Mouse (Mus musculus) MEL (cell line): Measurements from ENCODE around the gene Pih1d2. TPM values are rescaled to one million over a fixed set of nuclear protein-coding genes. Genes with fewer than 3 reads are reported as not detected.

Source experiments
- DNase-seq: peaks from one replicate; pipeline ENCODE4 v3.0.0; 2011; ENCODE audit warnings: low read depth, low spot score
- H3K27ac ChIP-seq: 2 replicates; pipeline ENCODE4 v1.5.1; 2012; ENCODE audit warnings: low read depth, mild to moderate bottlenecking, control low read depth, low read length, moderate library complexity; ENCODE audit not compliant: control insufficient read depth
- H3K27me3 ChIP-seq, 2 experiments: fragments of 150-350 bp in 1 of 2; sonication (generic) in 1 of 2; 2 replicates each; pipeline ENCODE4 v1.6.1; 2012; ENCODE audit warnings: low read length in 2 of 2, mild to moderate bottlenecking in 2 of 2, improper control_type of control experiment in 1 of 2, moderate library complexity in 1 of 2; ENCODE audit not compliant: insufficient read depth in 2 of 2, control insufficient read depth in 1 of 2
- H3K36me3 ChIP-seq, 2 experiments: 2 replicates each; pipeline ENCODE4 v1.6.1; 2012 to 2014; ENCODE audit warnings: low read length in 2 of 2, improper control_type of control experiment in 1 of 2, inconsistent platforms in 1 of 2, mild to moderate bottlenecking in 1 of 2; ENCODE audit not compliant: insufficient read depth in 2 of 2, control insufficient read depth in 1 of 2
- H3K4me1 ChIP-seq, 2 experiments: fragments of 150-350 bp in 1 of 2; sonication (generic) in 1 of 2; 2 replicates each; pipeline ENCODE4 v1.6.1; 2012; ENCODE audit warnings: low read length in 2 of 2, improper control_type of control experiment in 1 of 2, mild to moderate bottlenecking in 1 of 2; ENCODE audit not compliant: insufficient read depth in 2 of 2, control insufficient read depth in 1 of 2
- H3K4me3 ChIP-seq, 2 experiments: fragments of 150-350 bp in 1 of 2; sonication (generic) in 1 of 2; 2 replicates each; pipeline ENCODE4 v1.5.1; 2012; ENCODE audit warnings: low read depth in 2 of 2, low read length in 2 of 2, mild to moderate bottlenecking in 2 of 2, moderate library complexity in 2 of 2, control low read depth in 1 of 2, improper control_type of control experiment in 1 of 2; ENCODE audit not compliant: control insufficient read depth in 1 of 2, insufficient read depth in 1 of 2
- H3K79me2 ChIP-seq: 2 replicates; pipeline ENCODE4 v1.6.1; 2012; ENCODE audit warnings: mild to moderate bottlenecking, low read length, moderate library complexity; ENCODE audit not compliant: control insufficient read depth, poor library complexity, insufficient read depth
- H3K9ac ChIP-seq: 2 replicates; pipeline ENCODE4 v1.6.1; 2012; ENCODE audit warnings: low read depth, mild to moderate bottlenecking, control low read depth, low read length, moderate library complexity; ENCODE audit not compliant: control insufficient read depth, poor library complexity, severe bottlenecking
- H3K9me3 ChIP-seq: fragments of 150-350 bp; sonication (generic); replicated peaks from 2 replicates; pipeline ENCODE4 v1.6.1; 2012; ENCODE audit warnings: mild to moderate bottlenecking, low read length, improper control_type of control experiment, moderate library complexity; ENCODE audit not compliant: insufficient read depth
- CHD1 ChIP-seq: IDR thresholded peaks from 2 replicates; pipeline ENCODE4 v1.6.1; 2012; ENCODE audit warnings: low read depth, mild to moderate bottlenecking, inconsistent platforms, low read length, improper control_type of control experiment
- CHD2 ChIP-seq: IDR thresholded peaks from 2 replicates; pipeline ENCODE4 v1.6.1; 2011; ENCODE audit warnings: low read length, improper control_type of control experiment
- CTCF ChIP-seq, 3 experiments: IDR thresholded peaks in 2 of 3; conservative IDR thresholded peaks in 1 of 3; 2 replicates each; pipeline ENCODE4 v1.5.1; 2011 to 2012; ENCODE audit warnings: low read length in 3 of 3, low read depth in 2 of 3, mild to moderate bottlenecking in 2 of 3, improper control_type of control experiment in 1 of 3, inconsistent platforms in 1 of 3, mixed read lengths in 1 of 3, moderate library complexity in 1 of 3; ENCODE audit not compliant: control insufficient read depth in 1 of 3, insufficient read depth in 1 of 3, poor library complexity in 1 of 3, severe bottlenecking in 1 of 3
- E2F4 ChIP-seq: IDR thresholded peaks from 2 replicates; pipeline ENCODE4 v1.6.1; 2011; ENCODE audit warnings: low read depth, low read length, improper control_type of control experiment, borderline replicate concordance
- ELF1 ChIP-seq: IDR thresholded peaks from 2 replicates; pipeline ENCODE4 v1.6.1; 2014; ENCODE audit warnings: low read depth, mild to moderate bottlenecking, inconsistent platforms, low read length, improper control_type of control experiment, moderate library complexity
- EP300 ChIP-seq, 2 experiments: IDR thresholded peaks; 2 replicates each; pipeline ENCODE4 v1.6.1; 2011; ENCODE audit warnings: improper control_type of control experiment in 2 of 2, low read length in 2 of 2, low read depth in 1 of 2, mild to moderate bottlenecking in 1 of 2
- ETS1 ChIP-seq: IDR thresholded peaks from 2 replicates; pipeline ENCODE4 v1.6.1; 2012; ENCODE audit warnings: low read depth, mild to moderate bottlenecking, inconsistent platforms, low read length, improper control_type of control experiment, moderate library complexity
- HCFC1 ChIP-seq: IDR thresholded peaks from 2 replicates; pipeline ENCODE4 v1.6.1; 2012; ENCODE audit warnings: low read depth, mild to moderate bottlenecking, inconsistent platforms, low read length, improper control_type of control experiment, moderate library complexity
- JUND ChIP-seq: IDR thresholded peaks from 2 replicates; pipeline ENCODE4 v1.6.1; 2011; ENCODE audit warnings: low read depth, mild to moderate bottlenecking, improper control_type of control experiment, low read length
- KAT2A ChIP-seq: conservative IDR thresholded peaks from 2 replicates; pipeline ENCODE4 v1.6.1; 2012; ENCODE audit warnings: low read depth, low read length, improper control_type of control experiment, inconsistent platforms
- MAFK ChIP-seq: IDR thresholded peaks from 2 replicates; pipeline ENCODE4 v1.6.1; 2011; ENCODE audit warnings: low read depth, mild to moderate bottlenecking, low read length, improper control_type of control experiment, borderline replicate concordance
- MAX ChIP-seq: IDR thresholded peaks from 2 replicates; pipeline ENCODE4 v1.6.1; 2011; ENCODE audit warnings: low read length, improper control_type of control experiment
- MAZ ChIP-seq: IDR thresholded peaks from 2 replicates; pipeline ENCODE4 v1.6.1; 2012; ENCODE audit warnings: low read depth, mild to moderate bottlenecking, inconsistent platforms, low read length, improper control_type of control experiment
- MEF2A ChIP-seq: IDR thresholded peaks from 2 replicates; pipeline ENCODE4 v1.6.1; 2014; ENCODE audit warnings: low read depth, mild to moderate bottlenecking, inconsistent platforms, low read length, improper control_type of control experiment; ENCODE audit not compliant: poor library complexity, insufficient replicate concordance, severe bottlenecking; ENCODE audit errors: extremely low read depth
- MYB ChIP-seq: IDR thresholded peaks from 2 replicates; pipeline ENCODE4 v1.6.1; 2011; ENCODE audit warnings: mild to moderate bottlenecking, low read depth, low read length, improper control_type of control experiment
- MYC ChIP-seq: IDR thresholded peaks from 2 replicates; pipeline ENCODE4 v1.6.1; 2011; ENCODE audit warnings: low read depth, mild to moderate bottlenecking, low read length, improper control_type of control experiment, moderate library complexity
- NRF1 ChIP-seq: IDR thresholded peaks from 2 replicates; pipeline ENCODE4 v1.6.1; 2014; ENCODE audit warnings: low read depth, mild to moderate bottlenecking, inconsistent platforms, low read length, improper control_type of control experiment, moderate library complexity; ENCODE audit not compliant: poor library complexity, insufficient read depth, severe bottlenecking
- POLR2AphosphoS5 ChIP-seq: IDR thresholded peaks from 2 replicates; pipeline ENCODE4 v1.6.1; 2012; ENCODE audit warnings: low read depth, borderline replicate concordance, mild to moderate bottlenecking, inconsistent platforms, low read length, moderate library complexity, mixed read lengths
- SIN3A ChIP-seq: IDR thresholded peaks from 2 replicates; pipeline ENCODE4 v1.6.1; 2012; ENCODE audit warnings: low read length, improper control_type of control experiment, inconsistent platforms
- SMC3 ChIP-seq: IDR thresholded peaks from 2 replicates; pipeline ENCODE4 v1.6.1; 2011; ENCODE audit warnings: low read depth, low read length, improper control_type of control experiment
- TAL1 ChIP-seq: IDR thresholded peaks from 2 replicates; pipeline ENCODE4 v1.6.1; 2012; ENCODE audit warnings: mild to moderate bottlenecking, inconsistent platforms, low read length, moderate library complexity, mixed read lengths
- polyA plus RNA-seq, 2 experiments: library from polyadenylated mRNA; stranded (reverse) in 1 of 2; unstranded in 1 of 2; fragments of >175 nt in 1 of 2; fragments of >200 nt in 1 of 2; gene quantifications; 2 replicates each; pipeline versions ENCODE4 v1.2.1 to v1.2.4; 2012; ENCODE audit warnings: low replicate concordance in 2 of 2, low read depth in 1 of 2; ENCODE audit not compliant: insufficient read length in 2 of 2, insufficient read depth in 1 of 2, missing spikeins in 1 of 2
- total RNA-seq: library from RNA; depleted of rRNA; stranded (reverse); fragments of 300-350 nt; gene quantifications from 2 replicates; pipeline ENCODE4 v1.2.3, GENCODE M21; 2012

The Pih1d2 gene
- total and polyA plus RNA-seq, 3 experiments: 4.6 to 5.3 TPM; not detected in 1

DNA sequence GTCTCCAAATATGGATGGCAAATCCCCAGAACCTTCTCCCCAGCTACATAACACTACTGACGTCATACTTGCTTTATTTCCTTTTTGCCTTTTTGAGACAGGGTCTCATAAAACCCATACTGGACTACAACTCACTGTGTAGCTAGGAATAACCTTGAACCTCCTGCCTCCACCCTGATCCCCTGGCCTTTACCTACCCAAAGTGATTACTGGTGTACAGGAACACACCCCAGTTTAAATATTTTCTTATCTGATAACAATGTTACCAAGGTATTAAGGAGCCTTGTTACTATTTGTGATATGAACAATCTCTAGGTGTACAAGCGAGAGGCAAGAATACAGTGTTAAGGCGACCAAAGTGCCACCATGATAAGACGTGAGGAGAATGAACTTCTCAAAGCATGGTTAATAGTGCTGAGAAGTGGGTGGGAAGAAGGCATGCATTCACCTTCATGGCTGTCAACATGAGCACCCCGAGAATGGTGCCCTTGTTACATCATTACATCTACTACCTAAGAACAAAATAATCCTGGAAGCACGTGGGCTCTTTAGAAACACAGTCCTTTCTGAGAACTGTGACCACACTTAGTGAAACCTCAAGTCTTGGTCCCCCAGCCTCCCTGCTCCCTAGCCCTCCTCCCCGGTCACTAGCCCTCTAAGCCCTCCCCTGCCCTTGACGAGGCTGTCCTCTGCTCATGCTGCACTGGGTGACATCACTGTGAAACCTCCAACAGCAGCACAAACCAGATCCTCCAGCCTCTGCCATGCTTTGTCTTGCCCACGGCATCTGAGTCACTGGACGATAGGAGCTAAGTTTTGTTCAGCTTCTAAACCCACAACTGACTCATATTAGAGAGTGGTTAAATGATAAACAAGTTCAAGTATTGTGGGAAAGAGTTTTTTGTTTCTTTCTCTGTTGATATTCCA is 47.3 kb upstream of the Pih1d2 start:
- H3K27ac ChIP-seq: no peak overlapping the region
- no peaks in the 10 kb centered on the region for H3K36me3 ChIP-seq
- no peak overlapping the region for H3K9ac ChIP-seq
- H3K27me3 ChIP-seq: peaks cover 0 to 5% of the 10 kb centered on the region in 2 experiments; a peak in 2 of 4 replicates
- H3K9me3 ChIP-seq: no peaks in the 10 kb centered on the region
- H3K4me3 ChIP-seq: no peak overlapping the region
- TF ChIP-seq EP300 (IDR thresholded peaks at IDR 0.05; ENCODE audit: low read depth in 1 of 2, low read length in 2 of 2) (no peak), HCFC1 (no peak), MAFK (no peak), KAT2A (no peak), MAZ (no peak), NRF1 (no peak), E2F4 (no peak), SIN3A (no peak)
- H3K4me1 ChIP-seq: no peaks in the 10 kb centered on the region
- DNase-seq: peak; percentile 19
- H3K79me2 ChIP-seq: no peaks in the 10 kb centered on the region

DNA sequence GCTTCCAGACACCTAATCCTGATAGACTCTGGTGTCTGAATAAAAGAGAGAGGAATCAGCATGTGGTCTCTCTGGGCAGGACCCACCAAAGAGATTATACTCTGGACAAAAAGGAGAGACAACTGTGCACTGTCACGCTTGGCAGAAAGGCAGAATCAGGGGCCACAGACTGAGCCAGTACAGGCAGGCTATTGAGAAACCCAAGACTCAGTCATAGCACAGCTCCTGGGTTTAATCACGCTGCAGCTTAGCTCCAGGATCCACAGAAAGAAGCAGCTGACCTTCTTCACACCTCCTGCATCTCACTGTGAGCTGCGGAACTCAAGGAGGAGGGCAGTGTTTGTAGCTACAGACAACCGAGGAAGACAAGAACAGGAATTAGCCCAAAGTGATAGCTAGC is 36.8 kb upstream of the Pih1d2 start:
- Histone ChIP-seq H3K4me1 (no peaks in the 10 kb centered on the region), H3K9me3 (no peaks in the 10 kb centered on the region), H3K4me3 (no peak overlapping the region), H3K27me3 (peaks cover 21 to 25% of the 10 kb centered on the region in 2 experiments), H3K36me3 (no peaks in the 10 kb centered on the region), H3K9ac (no peak overlapping the region), H3K27ac (no peak overlapping the region), H3K79me2 (no peaks in the 10 kb centered on the region)
- TF ChIP-seq POLR2AphosphoS5: no peak
- no peak for TF ChIP-seq JUND
- no peak for TF ChIP-seq CHD1
- TF ChIP-seq MYB: no peak
- no peak for TF ChIP-seq MAX
- no peak for TF ChIP-seq MYC
- no peak for TF ChIP-seq ELF1
- no peak for TF ChIP-seq MAZ
- no peak for TF ChIP-seq TAL1
- no peak for TF ChIP-seq ETS1
- TF ChIP-seq HCFC1: no peak
- TF ChIP-seq MEF2A: no peak
- TF ChIP-seq CTCF (IDR thresholded peaks at IDR 0.05 in 2 of 3, conservative IDR thresholded peaks at IDR 0.05 in 1 of 3; ENCODE audit: control insufficient read depth in 1 of 3, insufficient read depth in 1 of 3, low read depth in 2 of 3, low read length in 3 of 3, poor library complexity in 1 of 3, severe bottlenecking in 1 of 3): no peak
- TF ChIP-seq CHD2: no peak
- TF ChIP-seq SMC3: no peak
- no peak for DNase-seq
